Mouse (Mus musculus): ENCODE measurements around the gene Ccdc28a.

DNA sequence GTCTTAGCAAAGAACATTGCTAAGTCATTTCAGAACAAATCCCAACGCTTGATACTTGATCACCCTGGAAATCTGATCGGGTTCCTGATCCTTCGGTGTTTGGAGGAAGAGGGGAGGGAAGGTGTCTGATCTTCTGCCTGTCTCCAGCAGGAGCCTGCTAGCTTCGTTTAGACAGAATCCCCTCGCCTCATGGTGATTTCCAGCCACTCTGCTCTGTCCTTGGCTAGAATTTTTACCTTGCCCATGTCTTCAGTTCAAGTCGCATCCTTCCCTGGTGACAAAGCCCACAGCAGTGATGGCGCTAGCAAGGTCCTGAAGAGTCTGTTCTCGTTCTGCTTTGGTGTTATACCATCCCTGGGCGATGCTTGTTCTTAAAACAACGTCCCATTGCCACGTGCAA, 40.6 kb downstream of the Ccdc28a start:
- TF ChIP-seq FLI1 (IDR thresholded peaks at IDR 0.05; ENCODE audit: low read length) (no peak), GATA1 (IDR thresholded peaks at IDR 0.05; ENCODE audit: borderline replicate concordance, low read length) (no peak)
